Mouse (Mus musculus) embryonic facial prominence, embryonic 15.5 days (tissue): Measurements from ENCODE around the gene Pin1rt1. TPM values are rescaled to one million over a fixed set of nuclear protein-coding genes. Genes with fewer than 3 reads are reported as not detected.
A peak's percentile ranks its signal among the peaks of the same experiment; 100 is the strongest.

Source experiments
- ATAC-seq: fragments of 200-750 bp; cut with Nextera tagmentation; 2 replicates; pipeline ENCODE4 v1.8.0; 2017; ENCODE audit warnings: low read depth, moderate TSS enrichment; ENCODE audit not compliant: insufficient number of reproducible peaks, low FRiP score, low TSS enrichment
- H3K27ac ChIP-seq: fragments of 300-500 bp; sonication (generic); replicated peaks from 2 replicates; pipeline ENCODE4 v1.5.1; 2015; ENCODE audit warnings: mild to moderate bottlenecking, inconsistent platforms
- H3K27me3 ChIP-seq: fragments of 300-500 bp; sonication (generic); 2 replicates; pipeline ENCODE4 v1.6.1; 2015; ENCODE audit warnings: inconsistent platforms
- H3K36me3 ChIP-seq: fragments of 300-500 bp; sonication (generic); 2 replicates; pipeline ENCODE4 v1.6.1; 2015; ENCODE audit warnings: mild to moderate bottlenecking, inconsistent platforms
- H3K4me1 ChIP-seq: fragments of 300-500 bp; sonication (generic); 2 replicates; pipeline ENCODE4 v1.6.1; 2015; ENCODE audit warnings: inconsistent platforms
- H3K4me2 ChIP-seq: fragments of 300-500 bp; sonication (generic); replicated peaks from 2 replicates; pipeline ENCODE4 v1.6.1; 2015; ENCODE audit warnings: mild to moderate bottlenecking, inconsistent platforms
- H3K4me3 ChIP-seq: fragments of 300-500 bp; sonication (generic); replicated peaks from 2 replicates; pipeline ENCODE4 v1.5.1; 2015; ENCODE audit warnings: mild to moderate bottlenecking, inconsistent platforms
- H3K9ac ChIP-seq: fragments of 300-500 bp; sonication (generic); 2 replicates; pipeline ENCODE4 v1.6.1; 2015; ENCODE audit warnings: inconsistent platforms
- H3K9me3 ChIP-seq: fragments of 300-500 bp; sonication (generic); replicated peaks from 2 replicates; pipeline ENCODE4 v1.6.1; 2016; ENCODE audit warnings: inconsistent platforms
- WGBS: fragments of 180-500 bp; shearing (Covaris S2); methylation state at CpG from one replicate; pipeline ENCODE4 v1.1.7; 2015; 5-methylcytosine and 5-hydroxymethylcytosine counted together
- polyA plus RNA-seq: library from polyadenylated mRNA; unstranded; fragments of >200 nt; fragmentation: Nextera tagmentation; extraction: Ambion mirVana; gene quantifications from 2 replicates; pipeline ENCODE4 v1.2.1, GENCODE M21; 2015

Pin1rt1 gene
- polyA plus RNA-seq, 1 experiment from 2014 or later, result not detected

GRCm38 (mm10) chr2:104711585-104712485, 4.3 kb downstream of the Pin1rt1 start, which contains the start of gene Tcp11l1:
TSS of gene Tcp11l1 (minus strand) at chr2:104712169.
- Histone ChIP-seq H3K4me1 (peaks cover 13% of the 10 kb centered on the region; the same call in 1 of the 2 replicates), H3K36me3 (no peaks in the 10 kb centered on the region), H3K4me2 (peak within 1 kb of the TSS; percentile 71), H3K27ac (peak within 1 kb of the TSS; percentile 86), H3K9me3 (no peaks in the 10 kb centered on the region), H3K4me3 (peak within 1 kb of the TSS; percentile 78), H3K27me3 (no peaks in the 10 kb centered on the region), H3K9ac (peak within 1 kb of the TSS; percentile 41)
- WGBS, result under 1% methylated on average over 95 of the region's 99 CpGs
- peak; percentile 92 for ATAC-seq

- peaks cover 1% of the 10 kb centered on the region; the same call in 1 of the 2 replicates for H3K36me3 ChIP-seq
- H3K27ac ChIP-seq, result no peak overlapping the region
- WGBS, result 19% methylated on average over 6 of the region's 6 CpGs
- no peak for ATAC-seq
- peak overlapping the region; percentile 71 for H3K4me2 ChIP-seq
- H3K27me3 ChIP-seq, result no peaks in the 10 kb centered on the region
- H3K4me1 ChIP-seq, result peaks cover 13% of the 10 kb centered on the region; the same call in 1 of the 2 replicates
- H3K9ac ChIP-seq, result no peak overlapping the region
- H3K4me3 ChIP-seq, result peak overlapping the region; percentile 78
- no peaks in the 10 kb centered on the region for H3K9me3 ChIP-seq
These were observed 5.4 kb downstream of the Pin1rt1 start for GRCm38 (mm10) chr2:104710670-104711370.

- no peak for ATAC-seq
- Histone ChIP-seq H3K4me2 (no peak overlapping the region), H3K9me3 (no peaks in the 10 kb centered on the region), H3K27me3 (no peaks in the 10 kb centered on the region), H3K9ac (no peak overlapping the region), H3K36me3 (peaks cover 4% of the 10 kb centered on the region; the same call in 1 of the 2 replicates), H3K4me1 (peaks cover 13% of the 10 kb centered on the region; the same call in 1 of the 2 replicates), H3K27ac (no peak overlapping the region), H3K4me3 (no peak overlapping the region)
- whole genome bisulfite sequencing, result 68% methylated on average over 6 of the region's 6 CpGs
These were observed 6.3 kb downstream of the Pin1rt1 start for GRCm38 (mm10) chr2:104709786-104710337.

- 70% methylated on average over 3 of the region's 3 CpGs for WGBS
These were observed 11.8 kb downstream of the Pin1rt1 start for GRCm38 (mm10) chr2:104704355-104704754.

GRCm38 (mm10) chr2:104703158-104703557, 13.0 kb downstream of the Pin1rt1 start:
- H3K27ac ChIP-seq, result no peak overlapping the region
- H3K36me3 ChIP-seq, result peaks cover 9% of the 10 kb centered on the region; the same call in 1 of the 2 replicates
- no peaks in the 10 kb centered on the region for H3K27me3 ChIP-seq
- no peak overlapping the region for H3K9ac ChIP-seq
- no peak overlapping the region for H3K4me3 ChIP-seq
- H3K9me3 ChIP-seq, result no peaks in the 10 kb centered on the region
- H3K4me1 ChIP-seq, result no peaks in the 10 kb centered on the region
- ATAC-seq, result no peak
- no peak overlapping the region for H3K4me2 ChIP-seq
- 74% methylated on average over 3 of the region's 3 CpGs for WGBS

More at GRCm38 (mm10) chr2:104704355-104704754, 11.8 kb downstream of the Pin1rt1 start:
- Histone ChIP-seq H3K9ac (no peak overlapping the region), H3K9me3 (no peaks in the 10 kb centered on the region), H3K4me2 (no peak overlapping the region), H3K4me3 (no peak overlapping the region), H3K4me1 (no peaks in the 10 kb centered on the region), H3K36me3 (peaks cover 9% of the 10 kb centered on the region; the same call in 1 of the 2 replicates), H3K27me3 (no peaks in the 10 kb centered on the region), H3K27ac (no peak overlapping the region)
- ATAC-seq, result no peak

- Histone ChIP-seq H3K9me3 (no peaks in the 10 kb centered on the region), H3K27ac (0 out of 2 replicates have a peak overlapping the region, but pooled peaks have one; percentile 39), H3K27me3 (no peaks in the 10 kb centered on the region), H3K9ac (no peak overlapping the region), H3K4me3 (no peak overlapping the region), H3K4me2 (no peak overlapping the region), H3K36me3 (peaks cover 6% of the 10 kb centered on the region; the same call in 1 of the 2 replicates), H3K4me1 (no peaks in the 10 kb centered on the region)
- 54% methylated on average over 11 of the region's 11 CpGs for WGBS
- ATAC-seq, result no peak
These were observed 16.5 kb downstream of the Pin1rt1 start for GRCm38 (mm10) chr2:104699659-104700058.

- no peak overlapping the region for H3K4me2 ChIP-seq
- no peak overlapping the region for H3K4me3 ChIP-seq
- no peaks in the 10 kb centered on the region for H3K27me3 ChIP-seq
- H3K4me1 ChIP-seq, result no peaks in the 10 kb centered on the region
- H3K27ac ChIP-seq, result no peak overlapping the region
- H3K36me3 ChIP-seq, result peaks cover 3% of the 10 kb centered on the region; the same call in 1 of the 2 replicates
- no peaks in the 10 kb centered on the region for H3K9me3 ChIP-seq
- no peak overlapping the region for H3K9ac ChIP-seq
- ATAC-seq, result no peak
- 55% methylated on average over 2 of the region's 2 CpGs for WGBS
These were observed 23.6 kb downstream of the Pin1rt1 start for GRCm38 (mm10) chr2:104692551-104692950.

- Histone ChIP-seq H3K27me3 (no peaks in the 10 kb centered on the region), H3K36me3 (no peaks in the 10 kb centered on the region), H3K9me3 (no peaks in the 10 kb centered on the region), H3K4me2 (no peak overlapping the region), H3K4me1 (no peaks in the 10 kb centered on the region), H3K9ac (no peak overlapping the region), H3K4me3 (no peak overlapping the region), H3K27ac (no peak overlapping the region)
- no peak for ATAC-seq
- WGBS, result 77% methylated on average over 4 of the region's 4 CpGs
These were observed 25.5 kb downstream of the Pin1rt1 start for GRCm38 (mm10) chr2:104690720-104691119.

- H3K27ac ChIP-seq, result no peak overlapping the region
- no peak overlapping the region for H3K9ac ChIP-seq
- no peaks in the 10 kb centered on the region for H3K4me1 ChIP-seq
- ATAC-seq, result no peak
- H3K36me3 ChIP-seq, result peaks cover 7% of the 10 kb centered on the region
- H3K4me2 ChIP-seq, result no peak overlapping the region
- WGBS, result 82% methylated on average over 8 of the region's 8 CpGs
- H3K9me3 ChIP-seq, result no peaks in the 10 kb centered on the region
- no peaks in the 10 kb centered on the region for H3K27me3 ChIP-seq
- no peak overlapping the region for H3K4me3 ChIP-seq
These were observed 27.5 kb downstream of the Pin1rt1 start for GRCm38 (mm10) chr2:104688724-104689123.

- no peaks in the 10 kb centered on the region for H3K9me3 ChIP-seq
- H3K36me3 ChIP-seq, result peaks cover 11% of the 10 kb centered on the region
- H3K9ac ChIP-seq, result no peak overlapping the region
- no peaks in the 10 kb centered on the region for H3K27me3 ChIP-seq
- 74% methylated on average over 3 of the region's 3 CpGs for WGBS
- H3K4me3 ChIP-seq, result no peak overlapping the region
- no peak overlapping the region for H3K4me2 ChIP-seq
- ATAC-seq, result no peak
- H3K4me1 ChIP-seq, result no peaks in the 10 kb centered on the region
- no peak overlapping the region for H3K27ac ChIP-seq
These were observed 27.9 kb downstream of the Pin1rt1 start for GRCm38 (mm10) chr2:104688321-104688720.

- Histone ChIP-seq H3K4me1 (no peaks in the 10 kb centered on the region), H3K4me2 (no peak overlapping the region), H3K27ac (no peak overlapping the region), H3K36me3 (peaks cover 16% of the 10 kb centered on the region), H3K9ac (no peak overlapping the region), H3K4me3 (no peak overlapping the region), H3K9me3 (no peaks in the 10 kb centered on the region), H3K27me3 (no peaks in the 10 kb centered on the region)
- WGBS, result 64% methylated on average over 3 of the region's 3 CpGs
- no peak for ATAC-seq
These were observed 28.9 kb downstream of the Pin1rt1 start for GRCm38 (mm10) chr2:104687261-104687660.
